Mouse (Mus musculus): Measurements from ENCODE around the gene Aldh8a1. TPM values are rescaled to one million over a fixed set of nuclear protein-coding genes. Genes with fewer than 3 reads are reported as not detected.
A peak's percentile ranks its signal among the peaks of the same experiment; 100 is the strongest.

The Aldh8a1 gene
- polyA plus RNA-seq, 1 experiment from 2014 or later: 0.15 TPM

GRCm38 (mm10) chr10:21420457-21421424 lies 43.6 kb downstream of the Aldh8a1 start:
- H3K4me1 ChIP-seq (ENCODE audit: control insufficient read depth, insufficient read depth, low read depth, low read length): no peaks in the 10 kb centered on the region
- H3K27me3 ChIP-seq (replicated peaks; ENCODE audit: control insufficient read depth, insufficient read depth, low read length): no peaks in the 10 kb centered on the region
- H3K27ac ChIP-seq (ENCODE audit: low read depth, low read length): no peak overlapping the region
- H3K9ac ChIP-seq (ENCODE audit: low read depth, low read length): no peak overlapping the region
- H3K36me3 ChIP-seq (ENCODE audit: control insufficient read depth, insufficient read depth, low read length): no peaks in the 10 kb centered on the region
- H3K4me3 ChIP-seq (ENCODE audit: low read length): no peak overlapping the region
- H3K9me3 ChIP-seq (ENCODE audit: control insufficient read depth, low read length): no peaks in the 10 kb centered on the region
- ATAC-seq: no peak
- 77% methylated on average over 24 of the region's 24 CpGs for WGBS
- H3K4me2 ChIP-seq (ENCODE audit: low read length): no peak overlapping the region

- no peak overlapping the region for H3K27ac ChIP-seq (ENCODE audit: low read depth, low read length)
- H3K9ac ChIP-seq (ENCODE audit: low read depth, low read length): no peak overlapping the region
- H3K4me3 ChIP-seq (ENCODE audit: low read length): no peak overlapping the region
- H3K27me3 ChIP-seq (replicated peaks; ENCODE audit: control insufficient read depth, insufficient read depth, low read length): no peaks in the 10 kb centered on the region
- H3K36me3 ChIP-seq (ENCODE audit: control insufficient read depth, insufficient read depth, low read length): no peaks in the 10 kb centered on the region
- no peaks in the 10 kb centered on the region for H3K4me1 ChIP-seq (ENCODE audit: control insufficient read depth, insufficient read depth, low read depth, low read length)
- no peak for ATAC-seq
- 69% methylated on average over 3 of the region's 3 CpGs for WGBS
- H3K4me2 ChIP-seq (ENCODE audit: low read length): no peak overlapping the region
- H3K9me3 ChIP-seq (ENCODE audit: control insufficient read depth, low read length): no peaks in the 10 kb centered on the region
Measured at GRCm38 (mm10) chr10:21426515-21426914, 49.4 kb downstream of the Aldh8a1 start.

- WGBS: 73% methylated on average over 6 of the region's 6 CpGs
- no peaks in the 10 kb centered on the region for H3K9me3 ChIP-seq (ENCODE audit: control insufficient read depth, low read length)
- H3K4me2 ChIP-seq (ENCODE audit: low read length): no peak overlapping the region
- no peak overlapping the region for H3K9ac ChIP-seq (ENCODE audit: low read depth, low read length)
- H3K27me3 ChIP-seq (replicated peaks; ENCODE audit: control insufficient read depth, insufficient read depth, low read length): no peaks in the 10 kb centered on the region
- H3K36me3 ChIP-seq (ENCODE audit: control insufficient read depth, insufficient read depth, low read length): no peaks in the 10 kb centered on the region
- ATAC-seq: no peak
- H3K4me3 ChIP-seq (ENCODE audit: low read length): no peak overlapping the region
- H3K27ac ChIP-seq (ENCODE audit: low read depth, low read length): no peak overlapping the region
- no peaks in the 10 kb centered on the region for H3K4me1 ChIP-seq (ENCODE audit: control insufficient read depth, insufficient read depth, low read depth, low read length)
Measured at GRCm38 (mm10) chr10:21427996-21428395, 50.9 kb downstream of the Aldh8a1 start.

- ATAC-seq: no peak
- no peak overlapping the region for H3K4me2 ChIP-seq (ENCODE audit: low read length)
- H3K4me1 ChIP-seq (ENCODE audit: control insufficient read depth, insufficient read depth, low read depth, low read length): no peaks in the 10 kb centered on the region
- 74% methylated on average over 1 of the region's 1 CpGs for WGBS
- no peaks in the 10 kb centered on the region for H3K27me3 ChIP-seq (replicated peaks; ENCODE audit: control insufficient read depth, insufficient read depth, low read length)
- H3K9me3 ChIP-seq (ENCODE audit: control insufficient read depth, low read length): no peaks in the 10 kb centered on the region
- no peak overlapping the region for H3K9ac ChIP-seq (ENCODE audit: low read depth, low read length)
- no peak overlapping the region for H3K27ac ChIP-seq (ENCODE audit: low read depth, low read length)
- H3K36me3 ChIP-seq (ENCODE audit: control insufficient read depth, insufficient read depth, low read length): no peaks in the 10 kb centered on the region
- no peak overlapping the region for H3K4me3 ChIP-seq (ENCODE audit: low read length)
Measured at GRCm38 (mm10) chr10:21439268-21439667, 62.2 kb downstream of the Aldh8a1 start.

- Histone ChIP-seq H3K9me3 (ENCODE audit: control insufficient read depth, low read length) (no peaks in the 10 kb centered on the region), H3K36me3 (ENCODE audit: control insufficient read depth, insufficient read depth, low read length) (no peaks in the 10 kb centered on the region), H3K27me3 (replicated peaks; ENCODE audit: control insufficient read depth, insufficient read depth, low read length) (no peaks in the 10 kb centered on the region), H3K4me3 (ENCODE audit: low read length) (no peak overlapping the region), H3K4me1 (ENCODE audit: control insufficient read depth, insufficient read depth, low read depth, low read length) (no peaks in the 10 kb centered on the region), H3K27ac (ENCODE audit: low read depth, low read length) (0 out of 2 replicates have a peak overlapping the region, but pooled peaks have one; percentile 17), H3K4me2 (ENCODE audit: low read length) (no peak overlapping the region), H3K9ac (ENCODE audit: low read depth, low read length) (no peak overlapping the region)
- 44% methylated on average over 4 of the region's 4 CpGs for WGBS
- no peak for ATAC-seq
Measured at GRCm38 (mm10) chr10:21441020-21441419, 63.9 kb downstream of the Aldh8a1 start.

GRCm38 (mm10) chr10:21441690-21442089 lies 64.6 kb downstream of the Aldh8a1 start:
- 90% methylated on average over 4 of the region's 4 CpGs for WGBS
- Histone ChIP-seq H3K27ac (ENCODE audit: low read depth, low read length) (no peak overlapping the region), H3K4me3 (ENCODE audit: low read length) (no peak overlapping the region), H3K27me3 (replicated peaks; ENCODE audit: control insufficient read depth, insufficient read depth, low read length) (no peaks in the 10 kb centered on the region), H3K4me1 (ENCODE audit: control insufficient read depth, insufficient read depth, low read depth, low read length) (no peaks in the 10 kb centered on the region), H3K9ac (ENCODE audit: low read depth, low read length) (no peak overlapping the region), H3K36me3 (ENCODE audit: control insufficient read depth, insufficient read depth, low read length) (no peaks in the 10 kb centered on the region), H3K9me3 (ENCODE audit: control insufficient read depth, low read length) (no peaks in the 10 kb centered on the region), H3K4me2 (ENCODE audit: low read length) (no peak overlapping the region)
- no peak for ATAC-seq

GRCm38 (mm10) chr10:21443646-21444324 lies 66.7 kb downstream of the Aldh8a1 start:
- no peak for ATAC-seq
- 56% methylated on average over 8 of the region's 8 CpGs for WGBS
- Histone ChIP-seq H3K36me3 (ENCODE audit: control insufficient read depth, insufficient read depth, low read length) (no peaks in the 10 kb centered on the region), H3K27me3 (replicated peaks; ENCODE audit: control insufficient read depth, insufficient read depth, low read length) (no peaks in the 10 kb centered on the region), H3K27ac (ENCODE audit: low read depth, low read length) (no peak overlapping the region), H3K9me3 (ENCODE audit: control insufficient read depth, low read length) (no peaks in the 10 kb centered on the region), H3K9ac (ENCODE audit: low read depth, low read length) (no peak overlapping the region), H3K4me3 (ENCODE audit: low read length) (no peak overlapping the region), H3K4me1 (ENCODE audit: control insufficient read depth, insufficient read depth, low read depth, low read length) (no peaks in the 10 kb centered on the region), H3K4me2 (ENCODE audit: low read length) (no peak overlapping the region)

GRCm38 (mm10) chr10:21444410-21444809 lies 67.3 kb downstream of the Aldh8a1 start:
- H3K4me1 ChIP-seq (ENCODE audit: control insufficient read depth, insufficient read depth, low read depth, low read length): no peaks in the 10 kb centered on the region
- no peaks in the 10 kb centered on the region for H3K36me3 ChIP-seq (ENCODE audit: control insufficient read depth, insufficient read depth, low read length)
- no peak for ATAC-seq
- H3K4me2 ChIP-seq (ENCODE audit: low read length): no peak overlapping the region
- no peaks in the 10 kb centered on the region for H3K9me3 ChIP-seq (ENCODE audit: control insufficient read depth, low read length)
- no peaks in the 10 kb centered on the region for H3K27me3 ChIP-seq (replicated peaks; ENCODE audit: control insufficient read depth, insufficient read depth, low read length)
- H3K27ac ChIP-seq (ENCODE audit: low read depth, low read length): no peak overlapping the region
- WGBS: 78% methylated on average over 9 of the region's 9 CpGs
- no peak overlapping the region for H3K4me3 ChIP-seq (ENCODE audit: low read length)
- H3K9ac ChIP-seq (ENCODE audit: low read depth, low read length): no peak overlapping the region

Data from hindbrain, embryonic 16.5 days (tissue).